Mouse (Mus musculus): ENCODE results near the gene Dhps. TPM values are rescaled to one million over a fixed set of nuclear protein-coding genes. Genes with fewer than 3 reads are reported as not detected.

The Dhps gene
- total and polyA plus RNA-seq, 3 experiments = 27.3 to 42.9 (median 33.9) TPM

GRCm38 (mm10) chr8:85084633-85085032 lies 13.1 kb downstream of the Dhps start:
- H3K27me3 ChIP-seq (ENCODE audit: insufficient read depth, low read length) = no peaks in the 10 kb centered on the region
- H3K9me3 ChIP-seq (replicated peaks) = no peaks in the 10 kb centered on the region
- DNase-seq (ENCODE audit: low spot score) (peak; percentile 39), ATAC-seq (ENCODE audit: extremely low read depth, insufficient number of reproducible peaks, low FRiP score, poor library complexity, severe bottlenecking) (no peak)
- TF ChIP-seq TAL1 (conservative IDR thresholded peaks at IDR 0.05; ENCODE audit: low read depth, low read length) (no peak), GATA1 (IDR thresholded peaks at IDR 0.05; ENCODE audit: borderline replicate concordance, low read length) (no peak), GATA2 (IDR thresholded peaks at IDR 0.05; ENCODE audit: borderline replicate concordance, low read depth, low read length) (no peak), CTCF (IDR thresholded peaks at IDR 0.05; ENCODE audit: low read depth, low read length) (no peak), POLR2AphosphoS5 (IDR thresholded peaks at IDR 0.05; ENCODE audit: insufficient replicate concordance, low read depth, low read length) (no peak)
- H3K36me3 ChIP-seq (replicated peaks) = peaks cover 52% of the 10 kb centered on the region
- peak overlapping the region; percentile 80; the same call in 1 of the 2 replicates for H3K4me3 ChIP-seq (ENCODE audit: low read depth, low read length)
- H3K4me1 ChIP-seq (ENCODE audit: insufficient read depth, low read depth, low read length) = peaks cover 54% of the 10 kb centered on the region

GRCm38 (mm10) chr8:85086238-85086637 lies 14.7 kb downstream of the Dhps start:
- H3K4me3 ChIP-seq (ENCODE audit: low read depth, low read length) = no peak overlapping the region
- H3K36me3 ChIP-seq (replicated peaks) = peaks cover 54% of the 10 kb centered on the region
- DNase-seq (ENCODE audit: low spot score) (no peak), ATAC-seq (ENCODE audit: extremely low read depth, insufficient number of reproducible peaks, low FRiP score, poor library complexity, severe bottlenecking) (no peak)
- H3K4me1 ChIP-seq (ENCODE audit: insufficient read depth, low read depth, low read length) = peaks cover 48% of the 10 kb centered on the region
- H3K9me3 ChIP-seq (replicated peaks) = no peaks in the 10 kb centered on the region
- TF ChIP-seq GATA2 (IDR thresholded peaks at IDR 0.05; ENCODE audit: borderline replicate concordance, low read depth, low read length) (no peak), GATA1 (IDR thresholded peaks at IDR 0.05; ENCODE audit: borderline replicate concordance, low read length) (no peak), POLR2AphosphoS5 (IDR thresholded peaks at IDR 0.05; ENCODE audit: insufficient replicate concordance, low read depth, low read length) (no peak), CTCF (IDR thresholded peaks at IDR 0.05; ENCODE audit: low read depth, low read length) (no peak), TAL1 (conservative IDR thresholded peaks at IDR 0.05; ENCODE audit: low read depth, low read length) (no peak)
- no peaks in the 10 kb centered on the region for H3K27me3 ChIP-seq (ENCODE audit: insufficient read depth, low read length)

- TF ChIP-seq CTCF (IDR thresholded peaks at IDR 0.05; ENCODE audit: low read depth, low read length) = no peak
- no peak for TF ChIP-seq POLR2AphosphoS5 (IDR thresholded peaks at IDR 0.05; ENCODE audit: insufficient replicate concordance, low read depth, low read length)
- no peak for TF ChIP-seq GATA1 (IDR thresholded peaks at IDR 0.05; ENCODE audit: borderline replicate concordance, low read length)
- no peak for TF ChIP-seq TAL1 (conservative IDR thresholded peaks at IDR 0.05; ENCODE audit: low read depth, low read length)
- no peak for TF ChIP-seq GATA2 (IDR thresholded peaks at IDR 0.05; ENCODE audit: borderline replicate concordance, low read depth, low read length)
- no peak for ATAC-seq (ENCODE audit: extremely low read depth, insufficient number of reproducible peaks, low FRiP score, poor library complexity, severe bottlenecking)
- no peak for DNase-seq (ENCODE audit: low spot score)
- H3K4me3 ChIP-seq (ENCODE audit: low read depth, low read length) = no peak overlapping the region
- H3K9me3 ChIP-seq (replicated peaks) = no peaks in the 10 kb centered on the region
- no peaks in the 10 kb centered on the region for H3K27me3 ChIP-seq (ENCODE audit: insufficient read depth, low read length)
- H3K36me3 ChIP-seq (replicated peaks) = peaks cover 80% of the 10 kb centered on the region
- H3K4me1 ChIP-seq (ENCODE audit: insufficient read depth, low read depth, low read length) = peaks cover 30% of the 10 kb centered on the region
Measured at GRCm38 (mm10) chr8:85088771-85089170, 17.2 kb downstream of the Dhps start.

- Histone ChIP-seq H3K4me3 (ENCODE audit: low read depth, low read length) (no peak overlapping the region), H3K27me3 (ENCODE audit: insufficient read depth, low read length) (no peaks in the 10 kb centered on the region), H3K9me3 (replicated peaks) (no peaks in the 10 kb centered on the region), H3K4me1 (ENCODE audit: insufficient read depth, low read depth, low read length) (peaks cover 11% of the 10 kb centered on the region), H3K36me3 (replicated peaks) (peaks cover 87% of the 10 kb centered on the region)
- ATAC-seq (ENCODE audit: extremely low read depth, insufficient number of reproducible peaks, low FRiP score, poor library complexity, severe bottlenecking) = no peak
- TF ChIP-seq CTCF (IDR thresholded peaks at IDR 0.05; ENCODE audit: low read depth, low read length) (no peak), POLR2AphosphoS5 (IDR thresholded peaks at IDR 0.05; ENCODE audit: insufficient replicate concordance, low read depth, low read length) (no peak), GATA1 (IDR thresholded peaks at IDR 0.05; ENCODE audit: borderline replicate concordance, low read length) (no peak), TAL1 (conservative IDR thresholded peaks at IDR 0.05; ENCODE audit: low read depth, low read length) (no peak), GATA2 (IDR thresholded peaks at IDR 0.05; ENCODE audit: borderline replicate concordance, low read depth, low read length) (no peak)
- DNase-seq (ENCODE audit: low spot score) = no peak
Measured at GRCm38 (mm10) chr8:85090856-85091255, 19.3 kb downstream of the Dhps start.

GRCm38 (mm10) chr8:85091526-85092090 lies 20.1 kb downstream of the Dhps start:
- no peaks in the 10 kb centered on the region for H3K27me3 ChIP-seq (ENCODE audit: insufficient read depth, low read length)
- no peak for ATAC-seq (ENCODE audit: extremely low read depth, insufficient number of reproducible peaks, low FRiP score, poor library complexity, severe bottlenecking)
- H3K4me3 ChIP-seq (ENCODE audit: low read depth, low read length) = no peak overlapping the region
- peaks cover 90% of the 10 kb centered on the region for H3K36me3 ChIP-seq (replicated peaks)
- DNase-seq (ENCODE audit: low spot score) = no peak
- no peaks in the 10 kb centered on the region for H3K9me3 ChIP-seq (replicated peaks)
- no peak for TF ChIP-seq CTCF (IDR thresholded peaks at IDR 0.05; ENCODE audit: low read depth, low read length)
- TF ChIP-seq POLR2AphosphoS5 (IDR thresholded peaks at IDR 0.05; ENCODE audit: insufficient replicate concordance, low read depth, low read length) = no peak
- TF ChIP-seq GATA2 (IDR thresholded peaks at IDR 0.05; ENCODE audit: borderline replicate concordance, low read depth, low read length) = no peak
- TF ChIP-seq TAL1 (conservative IDR thresholded peaks at IDR 0.05; ENCODE audit: low read depth, low read length) = no peak
- no peak for TF ChIP-seq GATA1 (IDR thresholded peaks at IDR 0.05; ENCODE audit: borderline replicate concordance, low read length)
- H3K4me1 ChIP-seq (ENCODE audit: insufficient read depth, low read depth, low read length) = peaks cover 9% of the 10 kb centered on the region; the same call in 1 of the 2 replicates

GRCm38 (mm10) chr8:85095051-85095450 lies 23.5 kb downstream of the Dhps start:
- DNase-seq (ENCODE audit: low spot score) (no peak), ATAC-seq (ENCODE audit: extremely low read depth, insufficient number of reproducible peaks, low FRiP score, poor library complexity, severe bottlenecking) (no peak)
- H3K27me3 ChIP-seq (ENCODE audit: insufficient read depth, low read length) = no peaks in the 10 kb centered on the region
- TF ChIP-seq TAL1 (conservative IDR thresholded peaks at IDR 0.05; ENCODE audit: low read depth, low read length) = no peak
- TF ChIP-seq CTCF (IDR thresholded peaks at IDR 0.05; ENCODE audit: low read depth, low read length) = no peak
- no peak for TF ChIP-seq GATA1 (IDR thresholded peaks at IDR 0.05; ENCODE audit: borderline replicate concordance, low read length)
- no peak for TF ChIP-seq GATA2 (IDR thresholded peaks at IDR 0.05; ENCODE audit: borderline replicate concordance, low read depth, low read length)
- no peak for TF ChIP-seq POLR2AphosphoS5 (IDR thresholded peaks at IDR 0.05; ENCODE audit: insufficient replicate concordance, low read depth, low read length)
- no peak overlapping the region for H3K4me3 ChIP-seq (ENCODE audit: low read depth, low read length)
- no peaks in the 10 kb centered on the region for H3K9me3 ChIP-seq (replicated peaks)
- peaks cover 11% of the 10 kb centered on the region; the same call in 1 of the 2 replicates for H3K4me1 ChIP-seq (ENCODE audit: insufficient read depth, low read depth, low read length)
- H3K36me3 ChIP-seq (replicated peaks) = peaks cover 90% of the 10 kb centered on the region
